Mouse (Mus musculus): ENCODE measurements around the gene Strn4. TPM values are rescaled to one million over a fixed set of nuclear protein-coding genes. Genes with fewer than 3 reads are reported as not detected.
A peak's percentile ranks its signal among the peaks of the same experiment; 100 is the strongest.

The Strn4 gene
- polyA plus RNA-seq, 1 experiment from 2014 or later = 205 TPM

- Histone ChIP-seq H3K9me3 (no peaks in the 10 kb centered on the region), H3K36me3 (replicated peaks) (no peaks in the 10 kb centered on the region), H3K4me1 (peaks cover 37% of the 10 kb centered on the region), H3K4me3 (no peak overlapping the region), H3K27ac (no peak overlapping the region), H3K4me2 (no peak overlapping the region), H3K27me3 (replicated peaks) (0 out of 2 replicates have a peak, but pooled peaks cover 8% of the 10 kb centered on the region), H3K9ac (no peak overlapping the region)
- ATAC-seq (replicated peaks) = no peak
- WGBS = 84% methylated on average over 8 of the region's 8 CpGs
These were observed 30.1 kb upstream of the Strn4 start for GRCm38 (mm10) chr7:16785541-16786083.

DNA sequence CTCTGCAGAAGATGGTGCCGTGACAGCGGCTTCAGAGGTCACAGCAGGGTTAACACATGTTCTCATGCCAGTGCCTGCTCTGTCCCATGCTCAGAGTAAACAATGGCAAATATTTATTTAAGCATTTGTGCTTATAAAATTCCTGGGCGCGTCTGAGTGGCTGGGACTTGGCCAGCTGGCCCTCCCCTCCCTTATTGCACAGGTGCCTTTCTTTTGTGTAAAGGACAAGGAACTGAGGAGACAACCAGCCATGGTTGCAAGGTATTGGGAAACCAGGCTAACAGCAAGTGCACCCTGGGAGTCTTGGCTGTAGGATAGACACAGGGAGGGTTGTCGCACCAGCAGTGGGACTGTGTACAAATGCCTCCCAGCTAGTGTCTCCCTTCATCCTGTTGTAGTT, 23.4 kb upstream of the Strn4 start:
- ATAC-seq (replicated peaks) = no peak
- H3K4me2 ChIP-seq = no peak overlapping the region
- no peaks in the 10 kb centered on the region for H3K4me1 ChIP-seq
- no peaks in the 10 kb centered on the region for H3K27me3 ChIP-seq (replicated peaks)
- WGBS = 85% methylated on average over 5 of the region's 5 CpGs
- no peaks in the 10 kb centered on the region for H3K36me3 ChIP-seq (replicated peaks)
- H3K27ac ChIP-seq = no peak overlapping the region
- H3K9ac ChIP-seq = no peak overlapping the region
- H3K4me3 ChIP-seq = no peak overlapping the region
- H3K9me3 ChIP-seq = no peaks in the 10 kb centered on the region

DNA sequence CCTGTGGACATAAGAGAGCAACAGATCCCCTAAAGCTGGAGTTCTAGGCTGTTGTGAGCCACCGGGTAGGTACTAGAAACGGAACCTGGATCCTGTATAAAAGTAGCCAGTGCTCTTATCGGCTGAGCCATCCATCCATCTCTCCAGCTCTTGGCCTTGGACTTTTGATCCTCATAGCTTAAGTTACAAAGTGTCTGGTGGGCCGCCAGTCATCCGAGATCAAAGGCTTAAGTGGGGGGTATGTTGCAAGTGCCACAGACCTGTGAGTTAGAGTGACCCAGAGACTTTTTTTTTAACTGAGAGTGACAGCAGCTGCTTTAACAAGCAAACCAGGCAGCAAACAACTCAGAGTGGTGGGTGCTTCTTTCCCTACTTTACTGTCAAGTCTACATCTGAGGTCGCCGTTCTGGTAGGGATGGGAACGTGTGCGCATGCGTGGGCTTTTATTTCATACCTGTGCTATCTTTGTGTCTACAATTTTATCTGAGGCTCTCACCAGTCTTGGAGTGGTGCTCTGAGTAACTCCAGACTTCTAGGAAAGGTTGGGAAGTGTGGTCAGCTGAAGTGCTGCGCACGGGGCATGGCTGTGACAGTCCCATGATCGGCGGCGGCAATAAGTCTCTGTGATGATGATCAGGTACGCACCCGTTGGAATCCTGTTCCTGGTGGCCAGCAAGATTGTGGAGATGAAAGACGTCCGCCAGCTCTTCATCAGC, 22.5 kb upstream of the Strn4 start:
- Histone ChIP-seq H3K9me3 (no peaks in the 10 kb centered on the region), H3K36me3 (replicated peaks) (no peaks in the 10 kb centered on the region), H3K9ac (no peak overlapping the region), H3K27me3 (replicated peaks) (no peaks in the 10 kb centered on the region), H3K4me1 (no peaks in the 10 kb centered on the region), H3K4me3 (no peak overlapping the region), H3K27ac (no peak overlapping the region), H3K4me2 (no peak overlapping the region)
- WGBS = 90% methylated on average over 19 of the region's 19 CpGs
- no peak for ATAC-seq (replicated peaks)

DNA sequence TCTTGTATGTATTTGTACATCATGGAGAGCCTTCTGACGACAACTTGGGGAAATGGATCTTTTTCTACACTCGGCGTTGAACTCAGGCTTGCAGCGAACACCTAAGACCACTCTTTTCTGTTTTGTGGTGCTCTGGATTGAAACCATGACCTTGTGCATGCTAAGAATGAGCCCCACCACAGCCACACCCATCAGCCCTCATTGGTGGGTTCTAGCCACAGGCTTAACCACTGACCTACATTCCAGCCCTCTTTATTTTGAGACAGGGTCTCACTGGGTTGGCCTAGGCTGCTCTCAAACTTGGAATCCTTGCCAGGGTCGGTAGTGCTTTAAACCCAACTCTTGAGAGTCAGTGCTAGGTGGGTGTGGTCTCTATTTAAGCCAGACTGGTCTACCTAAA, 20.8 kb upstream of the Strn4 start:
- Histone ChIP-seq H3K36me3 (replicated peaks) (no peaks in the 10 kb centered on the region), H3K27me3 (replicated peaks) (no peaks in the 10 kb centered on the region), H3K9ac (no peak overlapping the region), H3K4me1 (no peaks in the 10 kb centered on the region), H3K9me3 (no peaks in the 10 kb centered on the region), H3K4me3 (no peak overlapping the region), H3K4me2 (no peak overlapping the region), H3K27ac (no peak overlapping the region)
- 92% methylated on average over 5 of the region's 5 CpGs for WGBS
- no peak for ATAC-seq (replicated peaks)

DNA sequence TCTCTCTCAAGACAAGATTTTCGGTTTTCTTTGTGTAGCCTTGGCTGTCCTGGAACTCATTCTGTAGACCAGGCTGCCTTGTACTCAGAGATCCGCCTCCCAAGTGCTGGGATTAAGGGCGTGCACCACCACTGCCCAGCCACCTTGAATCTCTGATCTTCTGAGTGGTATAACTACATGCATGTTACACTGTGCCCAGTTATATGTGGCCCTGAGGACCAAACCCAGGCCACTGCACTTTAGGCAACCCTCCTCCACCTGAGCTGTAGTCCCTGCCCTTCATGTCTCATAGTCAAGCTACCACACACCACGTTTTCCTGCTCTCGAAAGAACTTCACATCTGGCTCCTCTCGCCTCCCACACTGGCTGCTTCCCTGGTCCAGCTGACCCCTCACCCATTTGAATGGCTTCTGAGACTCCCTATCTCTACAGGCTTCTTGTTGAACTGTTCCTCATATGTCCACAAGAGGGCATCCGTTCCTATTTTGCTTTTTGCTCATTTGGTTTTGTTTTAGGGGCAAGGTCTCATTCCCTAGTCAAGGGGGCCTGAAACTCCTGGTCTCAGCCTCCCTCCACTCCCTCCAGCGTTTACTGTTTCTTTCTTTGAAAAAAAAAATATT, 11.2 kb upstream of the Strn4 start:
- 0 out of 2 replicates have a peak, but pooled peaks have one; percentile 35 for ATAC-seq (replicated peaks)
- WGBS = 36% methylated on average over 8 of the region's 8 CpGs
- peaks cover 1% of the 10 kb centered on the region; the same call in 1 of the 2 replicates for H3K4me1 ChIP-seq
- no peak overlapping the region for H3K4me3 ChIP-seq
- no peaks in the 10 kb centered on the region for H3K9me3 ChIP-seq
- H3K4me2 ChIP-seq = no peak overlapping the region
- H3K27ac ChIP-seq = no peak overlapping the region
- no peaks in the 10 kb centered on the region for H3K36me3 ChIP-seq (replicated peaks)
- no peak overlapping the region for H3K9ac ChIP-seq
- H3K27me3 ChIP-seq (replicated peaks) = no peaks in the 10 kb centered on the region

DNA sequence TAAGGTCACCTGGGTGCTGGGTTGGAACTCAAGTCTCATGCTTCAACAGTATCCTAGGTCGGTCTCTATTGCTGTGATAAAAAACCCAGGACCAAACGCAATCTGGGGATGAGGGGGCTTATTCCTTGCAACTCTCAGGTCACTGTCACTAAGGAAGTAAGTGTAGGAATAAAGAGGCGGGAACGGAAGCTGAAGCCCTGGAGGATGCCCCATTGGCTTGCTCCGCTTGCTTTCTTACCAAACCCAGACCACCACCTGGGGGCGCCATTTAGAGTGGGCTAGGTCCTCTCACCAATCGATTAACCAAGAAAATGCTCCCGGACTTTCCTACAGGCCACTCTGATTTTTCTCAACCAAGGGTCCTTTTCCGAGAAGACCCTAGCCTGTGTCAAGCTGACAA, 7.8 kb upstream of the Strn4 start:
- H3K9ac ChIP-seq = no peak overlapping the region
- no peaks in the 10 kb centered on the region for H3K36me3 ChIP-seq (replicated peaks)
- no peak for ATAC-seq (replicated peaks)
- no peak overlapping the region for H3K4me2 ChIP-seq
- H3K27me3 ChIP-seq (replicated peaks) = no peaks in the 10 kb centered on the region
- H3K27ac ChIP-seq = no peak overlapping the region
- H3K4me3 ChIP-seq = no peak overlapping the region
- 87% methylated on average over 9 of the region's 9 CpGs for WGBS
- peaks cover 34% of the 10 kb centered on the region for H3K4me1 ChIP-seq
- H3K9me3 ChIP-seq = no peaks in the 10 kb centered on the region

DNA sequence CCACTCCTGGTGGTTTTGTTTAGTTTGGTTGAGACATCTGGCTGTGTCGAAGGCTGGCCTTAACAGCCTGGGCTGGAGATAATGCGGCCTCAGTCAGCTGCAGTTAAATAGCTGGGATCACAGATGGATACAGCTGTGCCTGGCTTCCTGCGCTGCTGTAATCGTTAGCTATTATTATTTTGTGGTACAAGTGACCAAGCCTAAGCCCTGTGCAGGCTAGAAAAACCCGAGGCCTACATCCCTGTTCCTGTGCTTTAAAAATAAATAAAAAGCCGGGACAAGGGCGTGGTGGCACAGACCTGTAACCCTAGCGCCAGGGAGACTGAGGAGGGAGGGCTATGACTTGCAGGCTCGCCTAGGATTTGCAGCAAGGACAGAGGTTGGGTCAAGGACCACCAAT, 7.0 kb upstream of the Strn4 start:
- Histone ChIP-seq H3K4me3 (no peak overlapping the region), H3K27ac (no peak overlapping the region), H3K4me2 (no peak overlapping the region), H3K4me1 (peaks cover 41% of the 10 kb centered on the region), H3K9me3 (no peaks in the 10 kb centered on the region), H3K9ac (no peak overlapping the region), H3K27me3 (replicated peaks) (no peaks in the 10 kb centered on the region), H3K36me3 (replicated peaks) (no peaks in the 10 kb centered on the region)
- 87% methylated on average over 9 of the region's 9 CpGs for WGBS
- ATAC-seq (replicated peaks) = no peak

DNA sequence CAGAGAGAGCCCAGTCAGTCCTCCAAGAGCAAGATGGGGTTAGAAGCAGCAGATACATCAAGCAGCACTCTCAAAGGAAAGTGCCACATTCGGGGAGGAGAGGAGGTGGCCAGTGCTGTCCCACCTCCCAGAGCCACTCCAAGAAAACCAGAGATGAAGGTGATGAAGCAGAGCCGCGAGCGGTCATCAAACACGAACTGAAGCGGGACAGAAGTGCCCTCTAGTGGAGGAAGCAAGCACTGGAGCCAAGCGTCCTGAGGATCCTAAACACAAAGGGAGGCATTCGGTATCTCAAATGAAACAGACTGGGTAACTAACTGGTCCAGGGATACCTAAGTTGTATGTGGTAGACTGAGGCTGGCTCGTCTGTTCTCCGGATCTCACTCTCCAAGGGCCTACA, 6.0 kb upstream of the Strn4 start:
- no peaks in the 10 kb centered on the region for H3K9me3 ChIP-seq
- H3K27me3 ChIP-seq (replicated peaks) = no peaks in the 10 kb centered on the region
- no peaks in the 10 kb centered on the region for H3K36me3 ChIP-seq (replicated peaks)
- peak overlapping the region; percentile 95 for H3K27ac ChIP-seq
- no peak for ATAC-seq (replicated peaks)
- H3K4me1 ChIP-seq = peaks cover 52% of the 10 kb centered on the region
- WGBS = 29% methylated on average over 10 of the region's 10 CpGs
- H3K4me2 ChIP-seq = peak overlapping the region; percentile 83
- H3K9ac ChIP-seq = no peak overlapping the region
- peak overlapping the region; percentile 58; the same call in 1 of the 2 replicates for H3K4me3 ChIP-seq

GRCm38 (mm10) chr7:16810399-16810919, 5.2 kb upstream of the Strn4 start:
- H3K27ac ChIP-seq = peak overlapping the region; percentile 95
- no peaks in the 10 kb centered on the region for H3K27me3 ChIP-seq (replicated peaks)
- no peaks in the 10 kb centered on the region for H3K9me3 ChIP-seq
- peak overlapping the region; percentile 58 for H3K4me3 ChIP-seq
- 54% methylated on average over 28 of the region's 28 CpGs for WGBS
- peaks cover 59% of the 10 kb centered on the region for H3K4me1 ChIP-seq
- peak overlapping the region; percentile 70 for H3K9ac ChIP-seq
- peak overlapping the region; percentile 83 for H3K4me2 ChIP-seq
- ATAC-seq (replicated peaks) = peak; percentile 14
- H3K36me3 ChIP-seq (replicated peaks) = no peaks in the 10 kb centered on the region

GRCm38 (mm10) chr7:16810920-16811648, 4.6 kb upstream of the Strn4 start:
- Histone ChIP-seq H3K4me1 (peaks cover 63% of the 10 kb centered on the region), H3K27ac (peak overlapping the region; percentile 95), H3K36me3 (replicated peaks) (no peaks in the 10 kb centered on the region), H3K9ac (peak overlapping the region; percentile 70), H3K4me3 (peak overlapping the region; percentile 58), H3K27me3 (replicated peaks) (no peaks in the 10 kb centered on the region), H3K9me3 (no peaks in the 10 kb centered on the region), H3K4me2 (peak overlapping the region; percentile 83)
- 10% methylated on average over 90 of the region's 90 CpGs for WGBS
- ATAC-seq (replicated peaks) = peak; percentile 51

DNA sequence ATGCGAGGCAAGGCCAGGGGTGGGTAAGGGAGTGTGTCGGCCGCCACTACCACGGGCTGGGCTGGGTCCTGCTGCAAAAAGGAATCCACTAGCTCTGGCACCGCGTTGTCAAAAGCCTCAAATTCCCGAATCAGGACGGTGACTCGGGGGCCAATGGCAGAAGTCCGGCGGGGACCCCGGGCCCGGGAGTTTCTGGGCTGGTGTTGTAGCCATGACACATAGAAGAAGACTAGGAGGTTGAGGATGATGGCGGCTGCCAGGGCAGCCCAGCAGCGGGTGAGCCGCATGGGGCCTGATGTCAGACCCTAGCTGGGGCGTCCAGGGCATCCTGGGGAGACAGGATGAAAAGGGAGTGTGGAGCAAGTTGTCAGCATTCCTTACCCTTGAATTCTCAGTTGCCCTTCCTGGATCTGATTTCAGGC, 4.0 kb upstream of the Strn4 start:
- Histone ChIP-seq H3K27ac (peak overlapping the region; percentile 95), H3K4me2 (peak overlapping the region; percentile 83), H3K9ac (peak overlapping the region; percentile 70), H3K27me3 (replicated peaks) (no peaks in the 10 kb centered on the region), H3K36me3 (replicated peaks) (no peaks in the 10 kb centered on the region), H3K4me3 (peak overlapping the region; percentile 58), H3K4me1 (peaks cover 63% of the 10 kb centered on the region), H3K9me3 (no peaks in the 10 kb centered on the region)
- no peak for ATAC-seq (replicated peaks)
- WGBS = 10% methylated on average over 17 of the region's 17 CpGs

- no peak overlapping the region for H3K4me3 ChIP-seq
- no peak for ATAC-seq (replicated peaks)
- H3K4me2 ChIP-seq = peak overlapping the region; percentile 83; the same call in 1 of the 2 replicates
- no peaks in the 10 kb centered on the region for H3K27me3 ChIP-seq (replicated peaks)
- no peak overlapping the region for H3K9ac ChIP-seq
- H3K9me3 ChIP-seq = no peaks in the 10 kb centered on the region
- H3K4me1 ChIP-seq = peaks cover 68% of the 10 kb centered on the region
- no peaks in the 10 kb centered on the region for H3K36me3 ChIP-seq (replicated peaks)
- no peak overlapping the region for H3K27ac ChIP-seq
- 76% methylated on average over 2 of the region's 2 CpGs for WGBS
These were observed 3.2 kb upstream of the Strn4 start for GRCm38 (mm10) chr7:16812505-16812904.

Measured in midbrain, embryonic 15.5 days (tissue).